Mouse (Mus musculus): ENCODE measurements around the gene 3110001I22Rik. TPM values are rescaled to one million over a fixed set of nuclear protein-coding genes. Genes with fewer than 3 reads are reported as not detected.
"Not testable (repeated sequence)": the region's sequence is repeated elsewhere in the genome, so short reads cannot be mapped to it uniquely, and the experiment has no call there.

Gene 3110001I22Rik
- polyA plus RNA-seq (2012; rRNA removed): 2.0 and 2.3 TPM in 2 replicates

DNA sequence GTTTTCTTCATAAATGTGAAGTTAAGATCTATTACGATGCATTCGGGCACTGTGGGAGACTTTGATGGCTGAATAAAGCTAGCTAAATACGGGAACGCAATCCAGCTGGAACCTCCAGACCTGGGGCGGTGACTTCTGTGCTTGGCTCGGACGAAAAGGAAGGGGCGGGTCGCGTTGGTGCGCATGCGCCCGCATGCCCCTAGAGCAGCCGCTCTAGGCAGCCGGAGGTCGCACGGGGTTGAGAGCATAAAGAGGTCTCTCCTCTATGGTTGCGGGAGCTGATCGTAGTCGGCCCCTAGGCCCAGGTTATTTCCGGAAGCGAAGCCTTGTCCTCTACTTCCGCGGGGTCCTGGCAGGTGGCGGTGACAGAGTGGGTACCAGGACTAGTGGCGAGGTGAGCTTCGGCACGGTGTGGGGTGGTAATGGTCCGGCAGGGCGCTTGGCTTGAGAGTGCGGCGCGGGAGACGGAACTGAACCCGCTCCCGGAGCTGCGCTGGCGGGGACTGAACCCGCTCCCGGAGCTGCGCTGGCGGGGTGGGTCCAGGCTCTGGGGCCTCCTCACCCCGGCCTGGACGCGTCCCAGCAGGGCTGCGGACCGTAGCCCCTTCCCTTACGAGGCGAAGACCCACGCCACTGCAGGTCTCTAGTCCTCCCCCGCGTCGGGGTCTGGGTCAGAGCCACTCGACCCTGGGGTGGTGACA is at the start of gene 3110001I22Rik, which contains the start of gene Bfar:
TSS of gene 3110001I22Rik (plus strand) at position 245 of the 701 bp plus-strand sequence.
TSS of gene Bfar (plus strand) at position 174 of the 701 bp plus-strand sequence.
- peak; percentile 82 to 90 for DNase-seq (ENCODE audit: extremely low spot score in 1 of 2, low spot score in 1 of 2)

- DNase-seq (ENCODE audit: extremely low spot score in 1 of 2, low spot score in 1 of 2): peak in 1 of 2 experiments; percentile 39
Observed at GRCm38 (mm10) chr16:13628345-13628744, 43.4 kb upstream of the 3110001I22Rik start.

GRCm38 (mm10) chr16:13638198-13638597 is 33.5 kb upstream of the 3110001I22Rik start:
- DNase-seq (ENCODE audit: extremely low spot score in 1 of 2, low spot score in 1 of 2): not testable (repeated sequence)

GRCm38 (mm10) chr16:13639508-13639907 is 32.2 kb upstream of the 3110001I22Rik start:
- no peak for DNase-seq (ENCODE audit: extremely low spot score in 1 of 2, low spot score in 1 of 2)

DNA sequence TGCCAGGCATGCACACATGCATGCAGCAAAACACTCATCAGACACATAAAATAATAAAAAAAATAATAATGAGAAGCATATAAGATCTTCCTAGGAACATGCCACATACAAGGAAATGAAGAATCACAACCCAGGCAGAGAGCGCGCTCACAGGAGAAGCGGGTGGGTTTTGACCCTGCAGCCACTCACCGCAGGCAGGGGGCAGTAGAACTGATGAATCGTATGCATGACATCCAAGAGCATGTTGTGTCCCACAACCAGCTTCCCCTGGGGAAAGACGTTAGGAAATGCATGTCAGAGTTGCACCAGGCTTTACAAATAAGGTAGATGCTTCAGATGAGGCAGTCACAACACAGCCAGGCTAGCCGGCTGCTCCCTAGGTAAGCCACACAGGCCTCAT is 31.7 kb upstream of the 3110001I22Rik start:
- DNase-seq (ENCODE audit: extremely low spot score in 1 of 2, low spot score in 1 of 2): no peak

DNA sequence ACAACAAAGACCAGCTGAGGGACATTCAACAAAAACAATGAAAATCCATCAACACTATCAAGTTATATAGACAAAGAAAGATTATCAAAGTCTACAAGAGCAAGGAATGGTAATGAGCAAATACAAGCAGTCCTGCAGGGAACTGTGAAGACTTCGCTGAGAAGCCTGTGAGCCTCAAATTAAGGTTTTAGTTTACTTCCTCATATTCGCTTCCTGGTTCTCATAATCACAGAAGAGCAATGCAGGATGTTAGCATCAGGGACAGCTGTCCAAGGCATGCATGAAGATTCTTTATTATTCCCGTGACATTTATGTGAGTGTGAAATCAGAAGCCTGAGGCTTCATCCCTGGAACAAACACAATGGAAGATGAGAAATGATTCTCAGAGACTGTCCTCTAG is 27.3 kb upstream of the 3110001I22Rik start:
- no peak for DNase-seq (ENCODE audit: extremely low spot score in 1 of 2, low spot score in 1 of 2)

GRCm38 (mm10) chr16:13645930-13646329 is 25.8 kb upstream of the 3110001I22Rik start:
- no peak for DNase-seq (ENCODE audit: extremely low spot score in 1 of 2, low spot score in 1 of 2)

GRCm38 (mm10) chr16:13658886-13659285 is 12.8 kb upstream of the 3110001I22Rik start:
- DNase-seq (ENCODE audit: extremely low spot score in 1 of 2, low spot score in 1 of 2): no peak

DNA sequence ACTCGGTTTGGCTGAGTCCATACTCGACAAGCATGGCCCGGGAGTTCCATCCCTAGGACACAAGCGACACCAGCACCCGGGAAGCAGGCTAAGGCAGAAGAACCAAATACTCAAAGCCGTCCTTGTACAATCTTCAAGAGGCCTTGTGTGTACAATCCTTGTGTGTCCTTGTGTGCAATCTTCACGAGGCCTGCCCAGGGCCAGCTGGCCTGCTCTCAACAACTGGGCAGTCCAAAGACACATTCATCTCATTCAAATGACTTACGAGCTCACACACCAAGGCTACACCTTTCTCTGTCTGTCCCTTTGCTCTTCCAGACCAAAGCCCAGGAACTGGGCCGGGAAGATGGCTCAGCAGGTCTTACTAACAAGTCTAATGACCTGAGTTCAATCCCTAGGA is 11.0 kb upstream of the 3110001I22Rik start:
- DNase-seq (ENCODE audit: extremely low spot score in 1 of 2, low spot score in 1 of 2): no peak

DNA sequence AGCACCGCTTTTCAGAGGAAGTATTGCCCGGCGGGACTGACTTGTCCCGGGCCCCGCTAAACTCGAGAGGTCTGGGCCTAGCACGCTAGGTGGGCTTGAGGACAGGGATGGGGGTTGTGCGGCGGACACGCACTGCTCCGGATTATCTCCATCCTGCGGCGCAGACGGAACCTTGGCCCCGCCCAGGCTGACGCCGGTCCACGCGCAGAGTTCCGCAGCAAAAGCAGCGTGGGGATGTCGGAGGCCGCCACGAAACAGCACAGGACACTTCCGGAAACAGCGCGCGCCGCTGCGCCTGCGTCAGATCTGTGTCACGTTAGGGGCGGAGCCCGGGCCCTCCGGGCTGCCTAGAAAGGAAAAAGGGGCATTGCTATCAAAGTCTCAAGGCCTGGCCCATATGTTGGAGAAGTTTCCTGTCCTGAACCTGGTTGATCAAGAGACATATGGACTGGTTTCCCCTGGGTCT is 3.8 kb upstream of the 3110001I22Rik start, which contains the start of gene Parn:
TSS of gene Parn (minus strand) at position 293 of the 466 bp plus-strand sequence.
- DNase-seq (ENCODE audit: extremely low spot score in 1 of 2, low spot score in 1 of 2): peak; percentile 89 to 97

GRCm38 (mm10) chr16:13668402-13669108 is 3.2 kb upstream of the 3110001I22Rik start:
- DNase-seq (ENCODE audit: extremely low spot score in 1 of 2, low spot score in 1 of 2): no peak

GRCm38 (mm10) chr16:13669282-13669681 is 2.4 kb upstream of the 3110001I22Rik start:
- no peak for DNase-seq (ENCODE audit: extremely low spot score in 1 of 2, low spot score in 1 of 2)

GRCm38 (mm10) chr16:13670896-13671295 is 833 bp upstream of the 3110001I22Rik start:
- DNase-seq (ENCODE audit: extremely low spot score in 1 of 2, low spot score in 1 of 2): not testable (repeated sequence)

DNA sequence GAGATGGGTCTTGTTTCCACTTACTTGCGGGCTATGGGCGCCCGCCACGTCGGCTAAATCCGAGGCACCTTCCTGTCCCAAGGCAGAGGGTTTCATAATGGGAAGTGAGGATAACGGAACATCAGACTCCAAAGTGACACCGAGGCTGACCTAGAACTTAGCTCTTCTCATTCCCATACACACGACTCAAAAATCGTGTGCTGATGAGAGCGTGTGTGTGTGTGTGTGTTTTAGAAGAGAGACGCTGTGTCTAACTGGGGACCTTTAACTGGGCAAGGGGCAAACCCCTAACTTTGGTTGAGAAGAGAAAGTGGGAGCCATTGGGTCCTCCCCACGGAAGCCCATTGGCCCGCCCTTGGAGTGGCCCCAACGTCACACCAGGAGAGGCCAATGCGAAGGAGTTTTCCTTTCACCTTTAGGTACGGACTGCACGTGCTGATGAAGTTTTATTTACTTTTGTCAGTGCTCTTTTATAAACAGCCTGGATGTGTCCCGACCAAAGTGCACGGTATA is 713 bp downstream of the 3110001I22Rik start:
- DNase-seq (ENCODE audit: extremely low spot score in 1 of 2, low spot score in 1 of 2): peak in 1 of 2 experiments; percentile 39

DNA sequence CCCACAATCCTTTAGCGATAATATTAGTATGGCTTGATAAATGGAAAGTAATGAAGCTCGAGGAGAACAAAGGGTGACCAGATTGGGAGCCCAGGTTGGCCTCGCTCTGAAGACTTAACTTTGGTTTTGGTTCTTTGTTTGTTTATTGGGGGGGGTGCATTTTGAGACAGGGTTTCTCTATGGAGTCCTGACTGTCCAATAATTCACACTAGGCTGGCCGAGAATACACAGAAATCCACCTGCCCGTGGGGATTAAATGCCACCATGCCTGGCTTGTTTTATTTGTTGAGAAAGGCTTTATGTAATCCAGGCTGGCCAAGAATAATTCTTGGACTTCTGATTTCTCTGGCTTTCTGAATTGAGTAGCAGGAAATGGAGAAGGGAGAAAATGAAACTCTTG is 1.4 kb downstream of the 3110001I22Rik start:
- DNase-seq (ENCODE audit: extremely low spot score in 1 of 2, low spot score in 1 of 2): no peak

DNA sequence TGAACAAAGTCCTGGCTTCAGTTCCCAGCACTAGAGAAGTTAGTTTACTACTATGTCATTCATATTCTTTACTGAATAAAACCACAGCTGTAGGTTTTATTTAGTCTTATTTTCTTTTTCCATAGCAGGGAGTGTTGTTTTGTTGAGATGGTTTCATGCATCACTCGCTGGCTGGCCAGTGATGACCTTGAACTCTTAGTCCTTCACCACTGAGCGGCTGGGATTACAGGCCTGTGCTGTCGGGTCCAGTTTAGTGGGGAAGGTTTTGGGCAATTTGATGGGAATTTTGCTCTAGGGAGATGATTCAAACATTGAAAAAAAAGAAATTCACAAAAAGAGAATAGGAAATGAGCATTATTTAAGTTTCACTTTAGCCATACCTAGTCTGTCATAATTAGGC is 2.8 kb downstream of the 3110001I22Rik start:
- DNase-seq (ENCODE audit: extremely low spot score in 1 of 2, low spot score in 1 of 2): no peak

GRCm38 (mm10) chr16:13678601-13679319 is 7.0 kb downstream of the 3110001I22Rik start:
- no peak for DNase-seq (ENCODE audit: extremely low spot score in 1 of 2, low spot score in 1 of 2)

- no peak for DNase-seq (ENCODE audit: extremely low spot score in 1 of 2, low spot score in 1 of 2)
Observed at GRCm38 (mm10) chr16:13698998-13699397, 27.3 kb downstream of the 3110001I22Rik start.

DNA sequence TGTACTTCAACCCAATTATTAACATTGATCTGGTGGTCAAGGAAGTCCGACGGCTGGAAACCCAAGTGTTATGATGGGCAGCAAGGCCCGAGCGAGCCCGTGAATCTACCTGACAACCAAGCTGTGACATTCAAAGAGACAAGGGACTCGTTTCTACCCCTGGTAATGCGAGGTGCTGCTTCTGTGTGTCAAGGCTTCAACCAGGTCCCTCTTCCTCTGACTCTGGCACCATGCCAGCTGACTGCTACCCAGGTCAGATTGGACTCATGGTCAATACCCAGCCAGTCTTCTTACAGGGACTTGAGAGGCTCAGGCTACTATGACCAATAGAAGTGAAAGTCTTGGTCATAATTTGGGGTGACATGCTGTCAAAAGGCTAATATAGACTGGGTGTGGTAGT is 30.5 kb downstream of the 3110001I22Rik start:
- DNase-seq (ENCODE audit: extremely low spot score in 1 of 2, low spot score in 1 of 2): no peak

DNA sequence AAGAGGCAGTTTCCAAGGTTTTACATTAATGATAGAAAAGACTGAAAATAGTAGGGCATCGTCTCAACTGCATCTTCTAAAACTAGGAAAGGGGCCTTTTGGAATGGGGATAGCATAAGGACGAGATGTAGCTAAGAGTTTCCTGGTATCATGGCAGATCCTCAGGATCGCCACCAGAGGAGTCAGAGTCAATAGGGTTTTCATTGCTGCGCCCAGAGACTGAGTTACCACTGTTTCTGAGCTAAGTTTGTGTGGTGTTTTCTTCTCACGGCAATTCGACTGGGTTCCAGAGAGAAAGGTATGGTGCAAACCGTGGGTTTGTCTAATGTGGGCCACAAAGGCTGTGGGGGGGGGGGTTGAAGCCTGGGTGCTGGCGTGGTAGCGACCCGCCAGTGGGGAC is 32.9 kb downstream of the 3110001I22Rik start:
- no peak for DNase-seq (ENCODE audit: extremely low spot score in 1 of 2, low spot score in 1 of 2)

GRCm38 (mm10) chr16:13714910-13715309 is 43.2 kb downstream of the 3110001I22Rik start:
- no peak for DNase-seq (ENCODE audit: extremely low spot score in 1 of 2, low spot score in 1 of 2)
